Mouse (Mus musculus) myocyte (in vitro differentiated cells): ENCODE measurements around the gene Btrc. TPM values are rescaled to one million over a fixed set of nuclear protein-coding genes. Genes with fewer than 3 reads are reported as not detected.

ENCODE experiments used
- H3K27me3 ChIP-seq: one replicate; pipeline ENCODE4 v1.6.1; 2011; ENCODE audit not compliant: control insufficient read depth, insufficient read depth, insufficient read length
- H3K36me3 ChIP-seq: one replicate; pipeline ENCODE4 v1.6.1; 2011; ENCODE audit not compliant: control insufficient read depth, insufficient read depth
- H3K4me2 ChIP-seq: one replicate; pipeline ENCODE4 v1.6.1; 2011; ENCODE audit warnings: low read depth, control low read depth
- H3K4me3 ChIP-seq: one replicate; pipeline ENCODE4 v1.5.1; 2011; ENCODE audit warnings: mild to moderate bottlenecking, control low read depth, moderate library complexity
- H3K79me2 ChIP-seq: one replicate; pipeline ENCODE4 v1.6.1; 2011; ENCODE audit not compliant: control insufficient read depth, insufficient read depth
- H3ac ChIP-seq: one replicate; pipeline ENCODE4 v1.6.1; 2011; ENCODE audit not compliant: control insufficient read depth, insufficient read length
- CEBPB ChIP-seq: IDR thresholded peaks from 2 replicates; pipeline ENCODE4 v1.6.1; 2011; ENCODE audit warnings: mild to moderate bottlenecking, moderate library complexity; ENCODE audit not compliant: poor library complexity, insufficient read depth, severe bottlenecking
- E2F4 ChIP-seq: IDR thresholded peaks from one replicate; pipeline ENCODE4 v1.6.1; 2011; ENCODE audit warnings: mild to moderate bottlenecking, control low read depth, moderate library complexity; ENCODE audit not compliant: insufficient read depth
- MAX ChIP-seq: IDR thresholded peaks from one replicate; pipeline ENCODE4 v1.6.1; 2011; ENCODE audit warnings: low read depth, mild to moderate bottlenecking, control low read depth
- MYOD1 ChIP-seq, 3 experiments: IDR thresholded peaks; one replicate each; pipeline ENCODE4 v1.6.1; 2011; ENCODE audit warnings: control low read depth in 2 of 3, low read depth in 2 of 3, mild to moderate bottlenecking in 2 of 3, moderate library complexity in 1 of 3; ENCODE audit not compliant: insufficient read length in 2 of 3, control insufficient read depth in 1 of 3
- MYOG ChIP-seq, 3 experiments: IDR thresholded peaks; one replicate each; pipeline ENCODE4 v1.6.1; 2011; ENCODE audit warnings: control low read depth in 2 of 3, low read depth in 2 of 3, mild to moderate bottlenecking in 2 of 3; ENCODE audit not compliant: insufficient read length in 2 of 3, control insufficient read depth in 1 of 3, insufficient read depth in 1 of 3
- POLR2A ChIP-seq: IDR thresholded peaks from one replicate; pipeline ENCODE4 v1.6.1; 2011; ENCODE audit warnings: low read depth, mild to moderate bottlenecking, control low read depth, moderate library complexity; ENCODE audit not compliant: insufficient read length
- POLR2AphosphoS2 ChIP-seq: IDR thresholded peaks from one replicate; pipeline ENCODE4 v1.6.1; 2011; ENCODE audit warnings: low read depth, control low read depth; ENCODE audit not compliant: insufficient read length
- REST ChIP-seq: IDR thresholded peaks from one replicate; pipeline ENCODE4 v1.6.1; 2011; ENCODE audit warnings: mild to moderate bottlenecking, control low read depth, moderate library complexity; ENCODE audit not compliant: insufficient read depth, insufficient read length
- SRF ChIP-seq: IDR thresholded peaks from one replicate; pipeline ENCODE4 v1.6.1; 2011; ENCODE audit warnings: low read depth; ENCODE audit not compliant: control insufficient read depth, insufficient read length
- TCF12 ChIP-seq: IDR thresholded peaks from one replicate; pipeline ENCODE4 v1.6.1; 2011; ENCODE audit warnings: mild to moderate bottlenecking, control low read depth; ENCODE audit not compliant: poor library complexity, insufficient read depth, severe bottlenecking
- TCF3 ChIP-seq: IDR thresholded peaks from one replicate; pipeline ENCODE4 v1.6.1; 2011; ENCODE audit warnings: low read depth, control low read depth; ENCODE audit not compliant: insufficient read length
- USF1 ChIP-seq: IDR thresholded peaks from one replicate; pipeline ENCODE4 v1.6.1; 2011; ENCODE audit warnings: low read depth, mild to moderate bottlenecking, control low read depth, moderate library complexity
- polyA plus RNA-seq: library from polyadenylated mRNA; unstranded; fragments of >200 nt; fragmentation: generic; extraction: Trizol; gene quantifications from one replicate; pipeline ENCODE4 v1.2.1, GENCODE M21; 2012; ENCODE audit warnings: missing spikeins

Btrc gene
- polyA plus RNA-seq, 1 experiment: 17.0 TPM

- Histone ChIP-seq H3K36me3 (no peaks in the 10 kb centered on the region), H3ac (no peak overlapping the region), H3K4me3 (no peak overlapping the region), H3K4me2 (no peak overlapping the region), H3K79me2 (no peaks in the 10 kb centered on the region), H3K27me3 (no peaks in the 10 kb centered on the region)
- TF ChIP-seq POLR2A (no peak), REST (no peak), USF1 (no peak), MYOG (IDR thresholded peaks at IDR 0.05; ENCODE audit: control insufficient read depth in 1 of 3, insufficient read depth in 1 of 3, insufficient read length in 2 of 3, low read depth in 2 of 3) (no peak), POLR2AphosphoS2 (no peak), SRF (no peak), TCF12 (no peak), E2F4 (no peak), TCF3 (no peak), MYOD1 (IDR thresholded peaks at IDR 0.05; ENCODE audit: control insufficient read depth in 1 of 3, insufficient read length in 2 of 3, low read depth in 2 of 3) (no peak), CEBPB (no peak), MAX (no peak)
Measured at GRCm38 (mm10) chr19:45486206-45486991, 122.9 kb downstream of the Btrc start.

- Histone ChIP-seq H3ac (no peak overlapping the region), H3K27me3 (no peaks in the 10 kb centered on the region), H3K4me2 (no peak overlapping the region), H3K36me3 (no peaks in the 10 kb centered on the region), H3K4me3 (no peak overlapping the region), H3K79me2 (no peaks in the 10 kb centered on the region)
- TF ChIP-seq SRF (no peak), POLR2A (no peak), USF1 (no peak), TCF12 (no peak), CEBPB (no peak), E2F4 (no peak), TCF3 (no peak), MAX (no peak), MYOD1 (IDR thresholded peaks at IDR 0.05; ENCODE audit: control insufficient read depth in 1 of 3, insufficient read length in 2 of 3, low read depth in 2 of 3) (no peak), MYOG (IDR thresholded peaks at IDR 0.05; ENCODE audit: control insufficient read depth in 1 of 3, insufficient read depth in 1 of 3, insufficient read length in 2 of 3, low read depth in 2 of 3) (no peak), POLR2AphosphoS2 (no peak)
Measured at GRCm38 (mm10) chr19:45486992-45487387, 123.5 kb downstream of the Btrc start.

- H3K79me2 ChIP-seq: no peaks in the 10 kb centered on the region
- no peak overlapping the region for H3K4me2 ChIP-seq
- no peak for TF ChIP-seq TCF12
- no peak overlapping the region for H3K4me3 ChIP-seq
- H3K27me3 ChIP-seq: no peaks in the 10 kb centered on the region
- H3ac ChIP-seq: no peak overlapping the region
- no peaks in the 10 kb centered on the region for H3K36me3 ChIP-seq
Measured at GRCm38 (mm10) chr19:45489961-45490360, 126.4 kb downstream of the Btrc start.

- Histone ChIP-seq H3ac (no peak overlapping the region), H3K27me3 (no peaks in the 10 kb centered on the region), H3K36me3 (no peaks in the 10 kb centered on the region)
Measured at GRCm38 (mm10) chr19:45491246-45491645, 127.7 kb downstream of the Btrc start.

More at GRCm38 (mm10) chr19:45491246-45491645, 127.7 kb downstream of the Btrc start:
- Histone ChIP-seq H3K79me2 (no peaks in the 10 kb centered on the region), H3K4me3 (no peak overlapping the region), H3K4me2 (no peak overlapping the region)
- TF ChIP-seq E2F4 (no peak), USF1 (no peak), MAX (no peak), REST (no peak), SRF (no peak), TCF12 (no peak), POLR2A (no peak), CEBPB (no peak), MYOG (IDR thresholded peaks at IDR 0.05; ENCODE audit: control insufficient read depth in 1 of 3, insufficient read depth in 1 of 3, insufficient read length in 2 of 3, low read depth in 2 of 3) (no peak), POLR2AphosphoS2 (no peak), MYOD1 (IDR thresholded peaks at IDR 0.05; ENCODE audit: control insufficient read depth in 1 of 3, insufficient read length in 2 of 3, low read depth in 2 of 3) (no peak), TCF3 (no peak)
